Mouse (Mus musculus): Measurements from ENCODE around the gene Nck1.

- TF ChIP-seq POLR2A (IDR thresholded peaks at IDR 0.05; ENCODE audit: insufficient read length, low read depth) (no peak), SRF (IDR thresholded peaks at IDR 0.05; ENCODE audit: control insufficient read depth, insufficient read length, low read depth) (no peak), TCF12 (IDR thresholded peaks at IDR 0.05; ENCODE audit: insufficient read depth, poor library complexity, severe bottlenecking) (no peak), E2F4 (IDR thresholded peaks at IDR 0.05; ENCODE audit: insufficient read depth) (no peak), CEBPB (IDR thresholded peaks at IDR 0.05; ENCODE audit: insufficient read depth, poor library complexity, severe bottlenecking) (no peak), MAX (IDR thresholded peaks at IDR 0.05; ENCODE audit: low read depth) (no peak)
Observed at GRCm38 (mm10) chr9:100471605-100471953, 74.4 kb downstream of the Nck1 start.
